Mouse (Mus musculus): ENCODE results near the gene Prtn3. TPM values are rescaled to one million over a fixed set of nuclear protein-coding genes. Genes with fewer than 3 reads are reported as not detected.

Gene Prtn3
- 1.7 TPM in 2 replicates for polyA plus RNA-seq (2015; fragmentation: Nextera tagmentation; extraction: Ambion mirVana)

- DNase-seq (ENCODE audit: low spot score) = peak; percentile 31
Observed at GRCm38 (mm10) chr10:79874290-79874862, at the start of gene Prtn3, which contains the start of gene Plppr3. Prtn3 (plus strand) TSS chr10:79874476. Plppr3 (minus strand) TSS chr10:79874634.

GRCm38 (mm10) chr10:79831583-79831982 lies 42.7 kb upstream of the Prtn3 start:
- DNase-seq (ENCODE audit: low spot score) = no peak

DNA sequence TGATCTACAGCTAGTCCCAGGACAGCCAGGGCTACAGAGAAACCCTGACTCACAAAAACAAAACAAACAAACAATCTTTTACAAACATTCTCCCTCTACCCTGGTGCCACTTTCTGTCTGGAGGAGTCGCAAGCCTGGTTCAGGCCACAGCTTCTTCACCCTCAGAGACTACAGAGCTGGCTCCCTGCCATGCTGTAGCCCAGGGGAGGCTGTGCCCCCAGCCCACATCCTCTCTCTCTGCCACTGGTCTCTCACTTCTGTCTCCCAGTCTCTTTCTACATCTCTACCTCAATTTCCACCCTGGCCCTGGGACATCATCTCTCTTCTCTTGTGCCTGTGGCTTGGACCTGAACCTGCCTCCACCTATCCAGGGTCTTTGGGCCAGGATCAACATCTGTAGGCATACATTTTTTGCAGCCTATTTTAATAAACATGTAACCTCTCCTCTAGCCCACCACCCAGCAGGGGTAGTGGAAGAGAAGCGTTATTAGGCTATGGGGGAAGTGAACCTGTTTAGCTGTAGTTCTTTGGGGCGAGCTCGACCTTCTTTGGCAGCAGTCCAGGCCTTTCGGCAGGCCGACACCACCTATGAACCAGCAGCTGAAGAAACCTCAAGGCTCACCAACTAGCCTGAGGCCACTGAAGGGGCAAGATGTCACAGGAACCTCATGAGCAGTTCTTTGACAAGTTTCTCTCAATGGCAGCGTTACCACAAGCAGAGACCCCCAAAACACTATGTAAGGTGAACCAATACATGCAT lies 42.1 kb upstream of the Prtn3 start:
- DNase-seq (ENCODE audit: low spot score) = peak; percentile 49

GRCm38 (mm10) chr10:79832786-79833181 lies 41.5 kb upstream of the Prtn3 start:
- no peak for DNase-seq (ENCODE audit: low spot score)

DNA sequence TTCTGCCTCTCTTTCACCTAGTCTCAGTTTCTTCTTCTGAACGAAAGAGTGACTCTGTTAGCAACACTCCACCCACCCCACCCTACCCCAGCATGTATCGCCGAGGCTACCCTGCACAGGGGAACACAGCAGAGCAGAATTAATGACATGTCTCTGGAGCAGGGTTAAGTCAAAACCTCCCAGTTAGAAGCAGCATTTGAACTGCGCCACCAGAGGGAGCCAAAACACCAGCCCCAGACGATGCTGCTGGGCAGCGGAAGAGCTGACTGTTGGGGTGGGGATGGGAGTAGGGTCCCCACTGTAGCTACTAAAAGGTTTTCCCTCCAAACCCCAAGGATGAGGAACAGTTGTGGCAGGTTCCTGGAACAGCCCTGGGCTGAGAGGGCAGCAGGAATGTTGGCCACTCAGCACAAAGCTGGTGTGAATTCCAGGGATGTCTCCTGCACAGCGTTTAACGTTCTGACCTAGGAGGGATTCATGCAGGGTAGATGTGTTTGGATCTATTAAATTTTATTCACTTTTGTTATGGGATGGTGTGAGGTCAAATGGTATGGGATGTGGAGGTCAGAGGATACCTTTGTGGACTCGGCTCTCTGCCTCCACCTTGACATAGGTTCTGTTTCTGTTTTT lies 39.4 kb upstream of the Prtn3 start:
- DNase-seq (ENCODE audit: low spot score) = peak; percentile 84

GRCm38 (mm10) chr10:79836918-79837317 lies 37.4 kb upstream of the Prtn3 start:
- DNase-seq (ENCODE audit: low spot score) = no peak

- DNase-seq (ENCODE audit: low spot score) = no peak
Observed at GRCm38 (mm10) chr10:79838151-79838550, 36.1 kb upstream of the Prtn3 start.

DNA sequence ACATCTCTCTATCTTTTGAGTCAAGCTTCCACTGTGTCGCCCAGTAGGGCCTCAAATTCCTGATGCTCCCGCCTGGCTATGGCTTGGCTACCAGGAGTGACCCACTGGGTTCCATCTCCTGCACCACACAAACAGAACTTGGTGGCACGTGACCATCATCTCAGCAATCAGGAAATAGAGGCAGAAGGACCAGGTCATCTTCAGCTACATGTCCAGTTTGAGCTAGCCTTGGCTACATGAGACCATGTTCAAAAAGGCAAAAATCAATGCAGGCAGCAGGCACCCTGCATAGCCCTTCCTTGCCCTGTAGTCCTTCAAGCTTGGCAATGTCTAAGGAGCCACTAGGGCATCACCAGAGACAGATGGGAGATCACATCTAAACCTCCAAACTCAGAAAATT lies 34.2 kb upstream of the Prtn3 start:
- DNase-seq (ENCODE audit: low spot score) = no peak

DNA sequence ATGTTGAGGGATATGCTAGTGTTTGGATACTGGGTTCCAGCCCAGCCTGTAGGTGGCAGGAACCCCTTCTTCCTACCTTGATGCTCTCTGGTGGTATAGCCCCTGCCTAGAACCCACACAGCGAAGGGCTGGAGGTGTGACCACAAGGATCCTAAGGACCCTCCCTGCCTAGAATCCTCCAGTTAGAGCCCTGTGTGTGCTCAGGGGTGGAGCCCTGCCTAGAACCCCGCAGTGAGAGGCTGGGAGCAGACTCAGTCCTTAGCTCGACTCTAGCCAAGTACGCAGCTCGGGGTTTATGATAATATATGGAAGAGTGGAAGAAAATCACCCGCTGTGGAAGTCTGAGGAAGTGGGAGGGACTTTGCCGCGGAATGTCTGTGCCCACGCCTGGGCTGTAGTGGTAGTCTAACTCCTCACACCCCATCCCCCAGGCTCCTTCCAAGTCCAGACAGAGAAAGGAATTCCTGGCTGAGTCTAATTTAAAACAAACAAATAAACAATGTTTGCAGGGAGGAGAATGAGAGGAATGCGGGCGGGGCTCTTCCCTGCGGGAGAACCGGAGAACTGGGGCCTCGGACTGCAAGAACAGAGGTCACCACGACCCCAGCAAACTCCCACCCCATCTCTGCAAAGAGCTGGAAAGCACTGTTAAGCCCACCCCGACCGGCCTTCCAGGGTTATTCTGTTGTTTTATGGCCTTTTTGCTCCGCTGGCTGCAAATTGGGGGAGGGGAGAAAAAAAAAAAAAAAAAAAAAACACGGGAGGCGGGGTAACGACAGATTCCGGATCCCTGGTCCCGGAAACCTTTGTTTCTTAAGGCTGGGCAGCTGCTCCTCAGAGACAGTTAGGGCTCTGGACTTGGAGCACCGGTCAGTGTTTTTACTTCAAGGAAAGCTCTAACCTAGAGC lies 33.4 kb upstream of the Prtn3 start:
- peak; percentile 65 for DNase-seq (ENCODE audit: low spot score)

DNA sequence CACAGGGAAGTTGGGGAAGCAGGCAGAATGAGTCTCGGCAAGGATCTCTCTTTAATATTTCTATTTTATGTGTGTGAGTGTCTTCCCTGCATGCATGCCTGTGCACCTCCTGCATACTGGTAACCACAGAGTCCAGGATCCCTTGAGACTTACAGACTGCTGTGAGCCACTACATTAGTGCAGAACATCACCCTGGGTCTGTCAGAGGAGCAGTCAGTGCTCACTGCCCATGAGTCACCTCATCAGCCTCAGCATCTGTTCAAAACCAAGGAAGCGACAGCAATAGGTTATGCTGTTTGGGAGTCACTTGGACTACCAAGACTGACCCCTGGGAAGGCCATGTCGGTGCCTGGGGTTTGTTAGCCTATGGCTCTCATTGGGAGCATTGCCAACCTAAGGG lies 32.0 kb upstream of the Prtn3 start:
- no peak for DNase-seq (ENCODE audit: low spot score)

- DNase-seq (ENCODE audit: low spot score) = no peak
Observed at GRCm38 (mm10) chr10:79843476-79843875, 30.8 kb upstream of the Prtn3 start.

GRCm38 (mm10) chr10:79846553-79846952 lies 27.7 kb upstream of the Prtn3 start:
- no peak for DNase-seq (ENCODE audit: low spot score)

DNA sequence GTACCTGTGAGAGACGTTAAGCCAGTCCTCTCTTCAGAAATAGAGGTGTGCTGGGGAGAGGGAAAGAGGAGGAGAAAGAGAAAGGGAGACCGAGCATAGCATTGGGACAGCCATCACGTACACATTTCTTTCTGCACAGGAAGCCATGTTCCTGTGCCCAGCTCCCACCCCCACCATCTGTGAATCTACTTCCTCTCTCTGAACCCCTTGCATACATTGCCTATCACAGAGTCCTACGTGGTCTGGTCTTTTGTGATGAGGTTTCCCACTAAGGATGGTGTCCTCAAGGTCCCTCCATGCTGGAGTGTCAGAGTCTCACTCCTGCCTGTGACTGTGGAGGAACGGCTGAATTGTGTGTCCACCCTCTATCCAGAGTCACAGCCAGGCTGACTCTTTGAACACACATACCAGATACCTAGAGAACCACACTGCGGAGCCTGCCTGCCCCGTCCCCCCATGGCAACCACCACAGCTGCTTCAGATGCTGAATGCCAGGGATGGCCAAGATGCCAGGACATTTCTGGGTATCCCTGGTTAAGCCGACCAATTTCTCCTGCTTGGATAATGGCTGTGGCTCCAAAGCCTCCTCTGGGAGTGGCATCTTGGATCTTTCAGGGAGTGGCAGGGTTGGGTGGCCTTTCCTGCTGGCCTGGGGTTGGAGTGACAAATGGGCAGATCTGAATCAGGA lies 24.2 kb upstream of the Prtn3 start:
- DNase-seq (ENCODE audit: low spot score) = peak; percentile 61

DNA sequence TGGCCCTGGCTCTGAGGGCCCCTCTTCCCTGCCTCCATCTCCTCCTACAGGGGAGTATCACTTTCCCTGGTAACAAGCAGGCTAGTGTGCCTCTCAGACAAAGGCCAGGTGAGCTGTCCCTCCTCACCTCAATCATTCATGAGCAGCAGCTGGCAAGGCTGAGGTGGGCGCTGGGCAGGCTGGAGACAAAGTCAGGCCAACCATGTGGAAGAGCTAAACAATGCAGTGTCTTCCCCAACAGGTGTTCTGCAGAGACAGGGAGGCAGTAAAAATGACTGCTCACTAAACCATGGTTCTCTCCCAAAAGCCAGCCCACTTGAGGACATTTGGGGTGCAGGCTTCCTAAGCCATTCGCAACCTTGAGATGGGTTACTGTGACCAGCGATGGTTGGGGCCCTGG lies 22.6 kb upstream of the Prtn3 start:
- DNase-seq (ENCODE audit: low spot score) = no peak

GRCm38 (mm10) chr10:79852107-79852789 lies 22.0 kb upstream of the Prtn3 start:
- peak; percentile 59 for DNase-seq (ENCODE audit: low spot score)

DNA sequence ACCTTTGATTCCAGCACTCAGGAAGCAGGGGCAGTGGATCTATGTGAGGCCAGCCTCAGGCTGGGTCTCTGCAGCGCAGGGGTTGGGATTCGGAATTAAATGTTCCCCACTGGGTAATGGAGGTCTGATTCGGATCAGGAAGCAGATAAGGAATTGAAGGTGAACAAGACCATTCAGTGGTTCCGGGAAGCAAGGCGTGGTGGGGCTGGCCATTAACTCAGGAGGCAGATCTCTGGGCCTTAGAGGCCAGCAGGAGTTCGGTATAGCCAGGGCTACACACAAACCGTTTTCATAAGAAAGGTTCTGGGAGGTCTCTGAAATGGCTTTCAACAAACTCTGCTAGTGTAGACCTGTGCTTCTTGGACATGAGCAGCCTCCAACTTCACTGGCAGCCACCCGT lies 21.4 kb upstream of the Prtn3 start:
- DNase-seq (ENCODE audit: low spot score) = no peak

DNA sequence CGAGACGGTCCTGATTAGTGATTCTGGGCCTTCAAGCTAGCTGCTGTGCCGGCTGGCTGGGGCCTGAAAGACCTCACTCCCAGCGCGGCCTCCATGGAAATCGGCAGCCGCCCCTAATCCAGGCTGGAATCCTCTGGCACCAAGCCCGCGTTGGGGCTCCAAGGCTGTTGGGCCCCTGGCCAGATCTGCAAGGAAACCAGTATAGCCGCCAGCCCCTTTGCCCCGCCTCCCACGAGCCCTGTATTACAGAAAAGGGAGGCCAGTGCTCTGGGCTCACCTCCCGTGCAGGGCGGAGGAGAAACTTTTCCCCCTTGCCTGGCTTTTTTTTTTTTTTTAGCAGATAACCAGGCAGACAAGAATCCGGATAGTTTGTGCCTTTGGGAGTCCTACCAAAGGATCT lies 20.9 kb upstream of the Prtn3 start:
- DNase-seq (ENCODE audit: low spot score) = peak; percentile 41

- DNase-seq (ENCODE audit: low spot score) = peak; percentile 100
Observed at GRCm38 (mm10) chr10:79853860-79854795, 20.1 kb upstream of the Prtn3 start, which contains the start of gene Ptbp1. Ptbp1 (plus strand) TSS chr10:79854427.
